Mouse (Mus musculus) lung, postnatal 0 days (tissue): ENCODE data around the gene Ggt5. TPM values are rescaled to one million over a fixed set of nuclear protein-coding genes. Genes with fewer than 3 reads are reported as not detected.

Source experiments
- ATAC-seq: fragments of 200-750 bp; cut with Nextera tagmentation; 2 replicates; pipeline ENCODE4 v1.8.0; 2017; ENCODE audit warnings: moderate library complexity
- DNase-seq: peaks from one replicate; pipeline ENCODE4 v3.0.0-alpha.2; 2016; ENCODE audit warnings: low spot score
- H3K27ac ChIP-seq: fragments of 300-500 bp; sonication (generic); 2 replicates; pipeline ENCODE4 v1.5.1; 2014; ENCODE audit warnings: antibody characterized with exemption, mild to moderate bottlenecking, low read length, mixed read lengths
- H3K27me3 ChIP-seq: fragments of 300-500 bp; sonication (generic); replicated peaks from 2 replicates; pipeline ENCODE4 v1.6.1; 2014; ENCODE audit warnings: low read length, mixed read lengths; ENCODE audit not compliant: insufficient read depth
- H3K36me3 ChIP-seq: fragments of 300-500 bp; sonication (generic); 2 replicates; pipeline ENCODE4 v1.6.1; 2014; ENCODE audit warnings: low read length, mixed read lengths; ENCODE audit not compliant: insufficient read depth
- H3K4me1 ChIP-seq: fragments of 300-500 bp; sonication (generic); 2 replicates; pipeline ENCODE4 v1.6.1; 2014; ENCODE audit warnings: antibody characterized with exemption, low read depth, low read length, mixed read lengths; ENCODE audit not compliant: insufficient read depth
- H3K4me2 ChIP-seq: fragments of 300-500 bp; sonication (generic); replicated peaks from 2 replicates; pipeline ENCODE4 v1.6.1; 2014; ENCODE audit warnings: low read depth, mild to moderate bottlenecking, low read length, moderate library complexity, mixed read lengths
- H3K4me3 ChIP-seq: fragments of 300-500 bp; sonication (generic); 2 replicates; pipeline ENCODE4 v1.5.1; 2014; ENCODE audit warnings: low read depth, low read length
- H3K9ac ChIP-seq: fragments of 300-500 bp; sonication (generic); replicated peaks from 2 replicates; pipeline ENCODE4 v1.6.1; 2014; ENCODE audit warnings: low read depth, mild to moderate bottlenecking
- H3K9me3 ChIP-seq: fragments of 300-500 bp; sonication (generic); 2 replicates; pipeline ENCODE4 v1.6.1; 2016; ENCODE audit warnings: low read length, mixed read lengths
- CTCF ChIP-seq: IDR thresholded peaks from 2 replicates; pipeline ENCODE4 v1.5.1; 2016; ENCODE audit warnings: antibody characterized with exemption, mild to moderate bottlenecking
- EP300 ChIP-seq: IDR thresholded peaks from 2 replicates; pipeline ENCODE4 v1.6.1; 2016; ENCODE audit warnings: antibody characterized with exemption, mild to moderate bottlenecking, control low read depth
- WGBS: fragments of 180-500 bp; shearing (Covaris S2); extraction: QIAGEN DNeasy Blood & Tissue Kit; methylation state at CpG from one replicate; pipeline ENCODE4 v1.1.7; 2014; 5-methylcytosine and 5-hydroxymethylcytosine counted together
- polyA plus RNA-seq: library from polyadenylated mRNA; unstranded; fragments of >200 nt; fragmentation: Nextera tagmentation; extraction: Ambion mirVana; gene quantifications from 2 replicates; pipeline ENCODE4 v1.2.1, GENCODE M21; 2015

The Ggt5 gene
- polyA plus RNA-seq, 1 experiment from 2014 or later = 3.4 TPM

GRCm38 (mm10) chr10:75552701-75553450 is 36.3 kb upstream of the Ggt5 start:
- DNase-seq (peak; percentile 68), ATAC-seq (peak; percentile 55)
- 61% methylated on average over 13 of the region's 13 CpGs for WGBS
- no peaks in the 10 kb centered on the region for H3K27me3 ChIP-seq
- H3K4me1 ChIP-seq = peaks cover 14% of the 10 kb centered on the region; the same call in 1 of the 2 replicates
- no peak overlapping the region for H3K4me2 ChIP-seq
- no peak overlapping the region for H3K4me3 ChIP-seq
- TF ChIP-seq EP300 (no peak), CTCF (no peak)
- H3K9me3 ChIP-seq = no peaks in the 10 kb centered on the region
- no peak overlapping the region for H3K27ac ChIP-seq
- H3K36me3 ChIP-seq = no peaks in the 10 kb centered on the region
- no peak overlapping the region for H3K9ac ChIP-seq

- ATAC-seq = no peak
- TF ChIP-seq EP300 (no peak), CTCF (no peak)
- no peaks in the 10 kb centered on the region for H3K36me3 ChIP-seq
- no peak overlapping the region for H3K9ac ChIP-seq
- 0 out of 2 replicates have a peak, but pooled peaks cover 2% of the 10 kb centered on the region for H3K27me3 ChIP-seq
- 88% methylated on average over 8 of the region's 8 CpGs for WGBS
- H3K4me1 ChIP-seq = peaks cover 7% of the 10 kb centered on the region; the same call in 1 of the 2 replicates
- H3K4me2 ChIP-seq = no peak overlapping the region
- H3K27ac ChIP-seq = no peak overlapping the region
- no peak overlapping the region for H3K4me3 ChIP-seq
- no peaks in the 10 kb centered on the region for H3K9me3 ChIP-seq
- peak; percentile 44 for DNase-seq
Measured at GRCm38 (mm10) chr10:75554090-75554489, 35.0 kb upstream of the Ggt5 start.

- Histone ChIP-seq H3K27me3 (peaks cover 16% of the 10 kb centered on the region), H3K4me3 (no peak overlapping the region), H3K4me1 (peaks cover 12% of the 10 kb centered on the region; the same call in 1 of the 2 replicates), H3K36me3 (no peaks in the 10 kb centered on the region), H3K9ac (no peak overlapping the region), H3K4me2 (no peak overlapping the region), H3K9me3 (no peaks in the 10 kb centered on the region), H3K27ac (no peak overlapping the region)
- ATAC-seq (no peak), DNase-seq (no peak)
- 69% methylated on average over 6 of the region's 6 CpGs for WGBS
- TF ChIP-seq EP300 (no peak), CTCF (no peak)
Measured at GRCm38 (mm10) chr10:75555557-75555956, 33.6 kb upstream of the Ggt5 start.

GRCm38 (mm10) chr10:75556026-75556425 is 33.1 kb upstream of the Ggt5 start:
- Histone ChIP-seq H3K27me3 (peaks cover 19% of the 10 kb centered on the region), H3K9ac (no peak overlapping the region), H3K9me3 (no peaks in the 10 kb centered on the region), H3K4me2 (no peak overlapping the region), H3K27ac (no peak overlapping the region), H3K36me3 (no peaks in the 10 kb centered on the region), H3K4me3 (no peak overlapping the region), H3K4me1 (peaks cover 9% of the 10 kb centered on the region; the same call in 1 of the 2 replicates)
- no peak for DNase-seq
- no peak for ATAC-seq
- 44% methylated on average over 9 of the region's 9 CpGs for WGBS
- no peak for TF ChIP-seq CTCF

- Histone ChIP-seq H3K4me1 (peaks cover 5% of the 10 kb centered on the region; the same call in 1 of the 2 replicates), H3K27ac (no peak overlapping the region), H3K4me2 (no peak overlapping the region), H3K4me3 (no peak overlapping the region), H3K9me3 (no peaks in the 10 kb centered on the region), H3K27me3 (peaks cover 19% of the 10 kb centered on the region), H3K9ac (no peak overlapping the region), H3K36me3 (no peaks in the 10 kb centered on the region)
- DNase-seq = no peak
- no peak for TF ChIP-seq CTCF
- TF ChIP-seq EP300 = no peak
- 45% methylated on average over 3 of the region's 3 CpGs for WGBS
- no peak for ATAC-seq
Measured at GRCm38 (mm10) chr10:75558515-75558914, 30.6 kb upstream of the Ggt5 start.

GRCm38 (mm10) chr10:75559041-75559675 is 30.0 kb upstream of the Ggt5 start:
- ATAC-seq (no peak), DNase-seq (no peak)
- no peak overlapping the region for H3K9ac ChIP-seq
- peaks cover 5% of the 10 kb centered on the region; the same call in 1 of the 2 replicates for H3K4me1 ChIP-seq
- peak overlapping the region; percentile 81 for H3K4me2 ChIP-seq
- H3K9me3 ChIP-seq = no peaks in the 10 kb centered on the region
- no peak overlapping the region for H3K27ac ChIP-seq
- H3K36me3 ChIP-seq = no peaks in the 10 kb centered on the region
- peak overlapping the region; percentile 47; the same call in 1 of the 2 replicates for H3K4me3 ChIP-seq
- H3K27me3 ChIP-seq = peaks cover 19% of the 10 kb centered on the region
- 9% methylated on average over 14 of the region's 14 CpGs for WGBS
- no peak for TF ChIP-seq EP300
- TF ChIP-seq CTCF = no peak
